Mouse (Mus musculus) embryonic fibroblast, embryonic 13.5 days (primary cell): ENCODE data around the gene Kcnj12. TPM values are rescaled to one million over a fixed set of nuclear protein-coding genes. Genes with fewer than 3 reads are reported as not detected.

ENCODE experiments used
- H3K27ac ChIP-seq: 2 replicates; pipeline ENCODE4 v1.5.1; 2012; ENCODE audit warnings: low read length, control low read depth, inconsistent platforms; ENCODE audit not compliant: insufficient read depth
- H3K4me1 ChIP-seq: 2 replicates; pipeline ENCODE4 v1.6.1; 2011; ENCODE audit warnings: low read length; ENCODE audit not compliant: control insufficient read depth, insufficient read depth
- H3K4me3 ChIP-seq: 2 replicates; pipeline ENCODE4 v1.5.1; 2011; ENCODE audit warnings: mild to moderate bottlenecking, control low read depth, low read length; ENCODE audit not compliant: insufficient read depth
- CTCF ChIP-seq: IDR thresholded peaks from 2 replicates; pipeline ENCODE4 v1.5.1; 2011; ENCODE audit warnings: mild to moderate bottlenecking, control low read depth, low read length, moderate library complexity, borderline replicate concordance; ENCODE audit not compliant: insufficient read depth
- POLR2A ChIP-seq: IDR thresholded peaks from 2 replicates; pipeline ENCODE4 v1.6.1; 2011; ENCODE audit warnings: low read depth, mild to moderate bottlenecking, control low read depth, low read length, moderate library complexity
- polyA plus RNA-seq: library from polyadenylated mRNA; stranded (reverse); fragments of >200 nt; gene quantifications from 2 replicates; pipeline ENCODE4 v1.2.4, GENCODE M21; 2011; ENCODE audit warnings: low read depth; ENCODE audit not compliant: missing spikeins, insufficient read length

The Kcnj12 gene
- polyA plus RNA-seq, 1 experiment, result not detected

DNA sequence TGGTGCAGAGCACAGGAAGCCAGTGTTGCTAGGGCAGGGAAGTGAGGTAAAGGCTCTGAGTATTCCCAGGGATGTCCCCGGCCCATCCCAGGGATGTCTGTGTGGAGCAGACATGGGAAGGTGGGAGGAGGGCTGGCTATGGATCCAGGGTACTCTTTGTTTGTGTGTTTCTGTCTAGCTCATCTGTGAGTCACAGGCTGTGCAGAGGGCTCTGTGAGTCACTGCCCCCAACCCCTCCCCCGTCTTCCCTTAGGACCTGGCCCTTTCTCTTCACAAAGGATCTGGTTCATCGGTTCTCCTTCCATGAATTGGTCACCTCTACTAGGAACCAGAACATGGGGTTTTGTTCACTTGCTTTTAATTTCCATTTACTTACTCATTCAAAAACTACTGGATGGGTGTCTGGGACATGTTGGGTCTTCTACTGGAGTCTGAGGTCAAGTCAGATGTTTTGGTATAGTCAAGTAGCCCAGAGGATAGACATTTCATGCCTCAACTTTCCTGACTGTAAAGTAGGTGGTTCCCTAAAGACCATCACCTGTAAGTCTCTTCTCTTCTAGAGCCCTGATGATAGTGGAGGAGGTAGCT is 97.7 kb downstream of the Kcnj12 start:
- Histone ChIP-seq H3K27ac (no peak overlapping the region), H3K4me1 (peaks cover 3% of the 10 kb centered on the region; the same call in 1 of the 2 replicates), H3K4me3 (no peak overlapping the region)
- TF ChIP-seq CTCF (no peak), POLR2A (no peak)

Other genes starting within 250 kb of the Kcnj12 start
- gene Top3a, start 245.2 kb upstream of the Kcnj12 start, polyA plus RNA-seq, result 9.7 and 11.7 TPM in 2 replicates
- gene Smcr8, start 245.0 kb upstream of the Kcnj12 start, polyA plus RNA-seq, result 21.4 and 22.2 TPM in 2 replicates
- gene Shmt1, start 210.8 kb upstream of the Kcnj12 start, polyA plus RNA-seq, result 12.9 and 14.9 TPM in 2 replicates
- 19.8 and 21.8 TPM in 2 replicates for gene Dhrs7b, start 191.9 kb upstream of the Kcnj12 start, polyA plus RNA-seq
- gene Tmem11, start 143.3 kb upstream of the Kcnj12 start, polyA plus RNA-seq, result 31.9 and 34.2 TPM in 2 replicates
- 11.7 and 15.1 TPM in 2 replicates for gene Natd1, start 107.8 kb upstream of the Kcnj12 start, polyA plus RNA-seq
- 53.3 and 59.2 TPM in 2 replicates for gene Map2k3, start 90.5 kb upstream of the Kcnj12 start, polyA plus RNA-seq
- gene Tnfrsf13b, start 104.2 kb downstream of the Kcnj12 start, polyA plus RNA-seq, result not detected in 2 replicates
- 99.6 and 117 TPM in 2 replicates for gene Usp22, start 152.5 kb downstream of the Kcnj12 start, polyA plus RNA-seq
- gene Aldh3a1, start 185.0 kb downstream of the Kcnj12 start, polyA plus RNA-seq, result 0.50 and 1.1 TPM in 2 replicates
- gene Aldh3a2, start 244.9 kb downstream of the Kcnj12 start, polyA plus RNA-seq, result 42.5 and 50.3 TPM in 2 replicates